Mouse (Mus musculus) gastrocnemius, adult 2 months (tissue): ENCODE data around the gene Lifr. TPM values are rescaled to one million over a fixed set of nuclear protein-coding genes. Genes with fewer than 3 reads are reported as not detected.

Experiments
- DNase-seq: peaks from one replicate; pipeline ENCODE4 v3.0.0; 2022
- H3K27ac ChIP-seq: fragments of 200-600 bp; 2 replicates; pipeline ENCODE4 v1.8.1; 2022; ENCODE audit warnings: mild to moderate bottlenecking
- H3K4me3 ChIP-seq: fragments of 200-600 bp; 2 replicates; pipeline ENCODE4 v1.8.1; 2022; ENCODE audit warnings: mild to moderate bottlenecking, moderate library complexity
- CTCF ChIP-seq: fragments of 200-600 bp; IDR thresholded peaks from 2 replicates; pipeline ENCODE4 v1.8.1; 2022; ENCODE audit warnings: antibody characterized with exemption, mild to moderate bottlenecking, moderate library complexity
- intact Hi-C: fragments of 180-260 bp; cut with DNase I; formaldehyde crosslinking; loops from one replicate; pipeline ENCODE4 v1.15.1; 2025
- total RNA-seq, 2 experiments: library from RNA; stranded (reverse); gene quantifications; 2 replicates each; pipeline ENCODE4 v1.2.3; 2021

Gene Lifr
- total RNA-seq, 2 experiments from 2014 or later = 66.2 to 83.3 TPM

- TF ChIP-seq CTCF = no peak
- Histone ChIP-seq H3K4me3 (no peak overlapping the region), H3K27ac (no peak overlapping the region)
- intact Hi-C loops = no loop called here
- DNase-seq = no peak
These were observed 143.1 kb downstream of the Lifr start for GRCm38 (mm10) chr15:7233393-7234090.

GRCm38 (mm10) chr15:7239904-7240303 lies 149.5 kb downstream of the Lifr start:
- no peak for DNase-seq
- TF ChIP-seq CTCF = no peak
- Histone ChIP-seq H3K27ac (no peak overlapping the region), H3K4me3 (no peak overlapping the region)
- intact Hi-C loops = no loop called here

- no peak for DNase-seq
- no peak overlapping the region for H3K4me3 ChIP-seq
- intact Hi-C loops = no loop called here
- H3K27ac ChIP-seq = no peak overlapping the region
- no peak for TF ChIP-seq CTCF
These were observed 150.5 kb downstream of the Lifr start for GRCm38 (mm10) chr15:7240950-7241349.

GRCm38 (mm10) chr15:7242161-7242850 lies 151.9 kb downstream of the Lifr start:
- DNase-seq = no peak
- intact Hi-C loops = no loop called here
- Histone ChIP-seq H3K4me3 (no peak overlapping the region), H3K27ac (no peak overlapping the region)
- no peak for TF ChIP-seq CTCF

Other genes starting within 250 kb of the Lifr start
- gene Osmr, start 215.6 kb upstream of the Lifr start, total RNA-seq = 1 to 10 TPM; 4.3 to 6.4 TPM